Mouse (Mus musculus) liver, embryonic 11.5 days (tissue): ENCODE results near the gene Vmn1r12. TPM values are rescaled to one million over a fixed set of nuclear protein-coding genes. Genes with fewer than 3 reads are reported as not detected.
"Not testable (repeated sequence)": the region's sequence is repeated elsewhere in the genome, so short reads cannot be mapped to it uniquely, and the experiment has no call there.

Experiments
- ATAC-seq: fragments of 200-750 bp; cut with Nextera tagmentation; replicated peaks from 2 replicates; pipeline ENCODE4 v1.8.0; 2017; ENCODE audit warnings: moderate number of reproducible peaks, mild to moderate bottlenecking, moderate TSS enrichment, moderate library complexity; ENCODE audit not compliant: low FRiP score
- DNase-seq: peaks from one replicate; pipeline ENCODE4 v3.0.0-alpha.2; 2017; ENCODE audit warnings: low spot score
- H3K27ac ChIP-seq: fragments of 300-500 bp; sonication (generic); 2 replicates; pipeline ENCODE4 v1.5.1; 2014; ENCODE audit warnings: mild to moderate bottlenecking, low read depth, low read length, control low read depth
- H3K27me3 ChIP-seq: fragments of 300-500 bp; sonication (generic); replicated peaks from 2 replicates; pipeline ENCODE4 v1.6.1; 2014; ENCODE audit warnings: low read length, mixed read lengths; ENCODE audit not compliant: control insufficient read depth, insufficient read depth
- H3K36me3 ChIP-seq: fragments of 300-500 bp; sonication (generic); 2 replicates; pipeline ENCODE4 v1.6.1; 2014; ENCODE audit warnings: mild to moderate bottlenecking, low read length, moderate library complexity, mixed read lengths; ENCODE audit not compliant: control insufficient read depth, insufficient read depth
- H3K4me1 ChIP-seq: fragments of 300-500 bp; sonication (generic); replicated peaks from 2 replicates; pipeline ENCODE4 v1.6.1; 2014; ENCODE audit warnings: low read length, mixed read lengths; ENCODE audit not compliant: control insufficient read depth, insufficient read depth
- H3K4me2 ChIP-seq: fragments of 300-500 bp; sonication (generic); 2 replicates; pipeline ENCODE4 v1.6.1; 2014; ENCODE audit warnings: mild to moderate bottlenecking, control low read depth, moderate library complexity
- H3K4me3 ChIP-seq: fragments of 300-500 bp; sonication (generic); 2 replicates; pipeline ENCODE4 v1.5.1; 2014; ENCODE audit warnings: low read depth, low read length, control low read depth
- H3K9ac ChIP-seq: fragments of 300-500 bp; sonication (generic); 2 replicates; pipeline ENCODE4 v1.6.1; 2014; ENCODE audit warnings: low read depth, low read length, control low read depth
- H3K9me3 ChIP-seq: fragments of 300-500 bp; sonication (generic); 2 replicates; pipeline ENCODE4 v1.6.1; 2016; ENCODE audit warnings: low read length, inconsistent platforms, mixed read lengths; ENCODE audit not compliant: control insufficient read depth
- WGBS: fragments of 180-500 bp; shearing (Covaris S2); extraction: QIAGEN DNeasy Blood & Tissue Kit; methylation state at CpG from one replicate; pipeline ENCODE4 v1.1.7; 2014; 5-methylcytosine and 5-hydroxymethylcytosine counted together
- polyA plus RNA-seq: library from polyadenylated mRNA; unstranded; fragments of >200 nt; fragmentation: Nextera tagmentation; extraction: Ambion mirVana; gene quantifications from 2 replicates; pipeline ENCODE4 v1.2.1, GENCODE M21; 2014

Vmn1r12 gene
- not detected in 2 replicates for polyA plus RNA-seq

DNA sequence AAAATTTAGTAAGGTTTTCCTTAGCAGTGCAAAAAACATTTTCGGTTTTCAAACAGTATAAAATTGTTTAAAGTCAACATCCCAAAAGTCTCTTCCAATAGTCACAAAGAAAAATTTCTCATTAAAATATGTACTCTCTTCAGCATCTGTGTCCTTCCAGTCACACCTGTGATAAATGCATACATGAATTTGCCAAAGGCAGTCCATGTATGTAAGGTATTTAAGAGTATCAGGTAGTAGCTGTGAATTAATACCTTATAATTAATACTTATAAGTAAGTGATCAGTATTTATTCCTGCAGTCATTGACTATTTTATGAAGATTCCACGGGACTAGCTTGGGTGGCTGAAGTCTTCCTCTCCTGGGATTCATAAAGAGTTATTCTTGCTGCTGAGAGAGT is at the start of gene Vmn1r12:
Gene Vmn1r12 (plus strand): TSS at position 301 of the 400 bp plus-strand sequence.
- Histone ChIP-seq H3K9ac (no peak within 1 kb of the TSS), H3K36me3 (no peaks in the 10 kb centered on the region), H3K27ac (no peak within 1 kb of the TSS), H3K9me3 (no peaks in the 10 kb centered on the region), H3K4me1 (no peaks in the 10 kb centered on the region), H3K27me3 (no peaks in the 10 kb centered on the region), H3K4me3 (no peak within 1 kb of the TSS), H3K4me2 (no peak within 1 kb of the TSS)
- ATAC-seq (no peak), DNase-seq (no peak)
- WGBS, result 75% methylated on average over 2 of the region's 2 CpGs

DNA sequence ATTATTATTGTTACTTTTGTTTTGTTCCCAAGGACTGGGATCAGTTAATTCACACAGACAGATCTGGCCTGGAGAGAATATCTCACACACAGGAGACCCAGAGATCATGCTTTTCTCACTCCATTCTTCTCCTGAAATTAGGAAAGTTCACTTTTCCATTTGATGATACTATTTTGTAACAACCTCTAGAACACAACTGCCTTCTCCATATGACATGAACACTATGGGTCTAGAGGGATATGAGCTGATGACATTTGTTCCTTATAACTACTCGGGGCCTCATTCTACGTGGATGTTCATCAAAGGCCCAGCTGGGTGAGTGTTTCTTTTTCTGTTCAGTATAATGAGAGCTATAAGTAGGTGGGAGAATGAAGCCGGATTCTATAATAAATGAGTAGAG is 47.6 kb upstream of the Vmn1r12 start, which contains the start of gene Vmn1r10:
Gene Vmn1r10 (plus strand): TSS at position 301 of the 400 bp plus-strand sequence.
- Histone ChIP-seq H3K9me3 (no peaks in the 10 kb centered on the region), H3K9ac (no peak within 1 kb of the TSS), H3K4me1 (no peaks in the 10 kb centered on the region), H3K4me3 (no peak within 1 kb of the TSS), H3K27ac (no peak within 1 kb of the TSS), H3K27me3 (no peaks in the 10 kb centered on the region), H3K4me2 (no peak within 1 kb of the TSS), H3K36me3 (no peaks in the 10 kb centered on the region)
- WGBS, result 78% methylated on average over 3 of the region's 3 CpGs
- ATAC-seq, result no peak
- DNase-seq, result no peak

DNA sequence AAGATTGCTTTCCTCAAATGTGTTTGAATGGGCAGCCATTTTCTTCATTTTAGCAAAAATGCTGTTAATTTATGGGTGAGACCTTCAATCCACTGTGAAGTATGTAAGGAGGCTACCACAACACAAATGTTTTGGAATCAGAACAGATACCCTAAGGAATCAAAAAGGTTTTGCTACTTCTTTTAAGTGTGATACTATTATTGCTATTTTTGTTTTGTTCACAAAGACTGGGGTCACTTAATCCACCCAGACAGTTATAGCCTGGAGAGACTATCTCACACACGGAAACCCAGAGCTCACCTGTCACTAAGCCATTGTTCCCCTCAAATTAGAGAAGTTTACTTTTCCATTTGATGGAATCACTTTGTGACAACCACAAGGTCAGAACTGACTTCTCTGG is 23.6 kb upstream of the Vmn1r12 start, which contains the start of gene Vmn1r11:
Gene Vmn1r11 (plus strand): TSS at position 301 of the 400 bp plus-strand sequence.
- Histone ChIP-seq H3K9ac (no peak within 1 kb of the TSS), H3K9me3 (no peaks in the 10 kb centered on the region), H3K4me2 (no peak within 1 kb of the TSS), H3K27me3 (no peaks in the 10 kb centered on the region), H3K36me3 (no peaks in the 10 kb centered on the region), H3K4me3 (no peak within 1 kb of the TSS), H3K4me1 (no peaks in the 10 kb centered on the region), H3K27ac (no peak within 1 kb of the TSS)
- 68% methylated on average over 1 of the region's 1 CpGs for WGBS
- no peak for DNase-seq
- ATAC-seq, result no peak

DNA sequence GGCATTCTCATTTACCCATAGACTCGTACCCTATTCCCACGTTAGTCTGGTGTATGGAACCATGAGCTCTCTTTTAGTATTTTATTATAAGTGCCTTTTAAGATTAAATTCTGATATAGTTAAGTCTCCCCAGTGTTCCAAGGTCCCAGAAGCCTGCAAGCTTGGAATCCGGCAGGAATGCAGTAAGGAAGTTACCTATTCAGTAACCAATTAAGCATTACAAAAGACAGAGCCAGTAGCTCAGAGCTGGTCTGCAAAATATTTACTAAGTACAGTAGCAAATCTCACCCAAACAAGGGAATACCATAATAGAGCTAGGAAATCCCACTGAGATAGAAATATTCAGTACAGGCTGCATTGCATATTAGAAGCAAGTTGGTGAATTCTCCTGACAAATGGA is 33.3 kb downstream of the Vmn1r12 start:
- ATAC-seq, H3K4me1 ChIP-seq, H3K27me3 ChIP-seq, H3K9me3 ChIP-seq, H3K4me2 ChIP-seq, H3K9ac ChIP-seq, H3K27ac ChIP-seq, H3K36me3 ChIP-seq, DNase-seq, H3K4me3 ChIP-seq: not testable (repeated sequence)
- WGBS, result 59% methylated on average over 3 of the region's 3 CpGs

- ATAC-seq, H3K4me1 ChIP-seq: not testable (repeated sequence)
- WGBS, result 85% methylated on average over 1 of the region's 1 CpGs
Observed at GRCm38 (mm10) chr6:57202990-57203389, 46.3 kb downstream of the Vmn1r12 start, which contains the start of gene Vmn1r13. TSS of gene Vmn1r13 (plus strand) at chr6:57203290.

More at GRCm38 (mm10) chr6:57202990-57203389, 46.3 kb downstream of the Vmn1r12 start, which contains the start of gene Vmn1r13:
- not testable (repeated sequence) for H3K9me3 ChIP-seq, H3K27ac ChIP-seq, DNase-seq, H3K9ac ChIP-seq, H3K4me2 ChIP-seq, H3K27me3 ChIP-seq, H3K36me3 ChIP-seq, H3K4me3 ChIP-seq

Other genes with a start within 250 kb of the Vmn1r12 start
- gene Nt5c3, start 233.0 kb upstream of the Vmn1r12 start, polyA plus RNA-seq, result 164 and 171 TPM in 2 replicates
- gene Vmn1r4, start 232.9 kb upstream of the Vmn1r12 start, polyA plus RNA-seq, result 0.18 and 0.57 TPM in 2 replicates
- gene Vmn1r5, start 186.6 kb upstream of the Vmn1r12 start, polyA plus RNA-seq, result not detected in 2 replicates
- gene Vmn1r6, start 159.7 kb upstream of the Vmn1r12 start, polyA plus RNA-seq, result not detected in 2 replicates
- not detected in 2 replicates for gene Vmn1r7, start 131.6 kb upstream of the Vmn1r12 start, polyA plus RNA-seq
- not detected in 2 replicates for gene Vmn1r8, start 124.6 kb upstream of the Vmn1r12 start, polyA plus RNA-seq
- gene Vmn1r9, start 90.1 kb upstream of the Vmn1r12 start, polyA plus RNA-seq, result not detected in 2 replicates
- not detected in 2 replicates for gene Vmn1r10, start 47.5 kb upstream of the Vmn1r12 start, polyA plus RNA-seq
- not detected in 2 replicates for gene Vmn1r11, start 23.5 kb upstream of the Vmn1r12 start, polyA plus RNA-seq
- not detected in 2 replicates for gene Vmn1r13, start 46.4 kb downstream of the Vmn1r12 start, polyA plus RNA-seq
- gene Vmn1r14, start 74.8 kb downstream of the Vmn1r12 start, polyA plus RNA-seq, result not detected in 2 replicates
- gene Vmn1r15, start 101.0 kb downstream of the Vmn1r12 start, polyA plus RNA-seq, result not detected in 2 replicates
- gene Vmn1r16, start 172.6 kb downstream of the Vmn1r12 start, polyA plus RNA-seq, result not detected in 2 replicates
- gene Vmn1r17, start 206.8 kb downstream of the Vmn1r12 start, polyA plus RNA-seq, result not detected in 2 replicates
- not detected in 2 replicates for gene Vmn1r18, start 238.9 kb downstream of the Vmn1r12 start, polyA plus RNA-seq
- not detected in 2 replicates for gene Vmn1r19, start 246.9 kb downstream of the Vmn1r12 start, polyA plus RNA-seq